Mouse (Mus musculus): ENCODE measurements around the gene Pir.

Pir gene

DNA sequence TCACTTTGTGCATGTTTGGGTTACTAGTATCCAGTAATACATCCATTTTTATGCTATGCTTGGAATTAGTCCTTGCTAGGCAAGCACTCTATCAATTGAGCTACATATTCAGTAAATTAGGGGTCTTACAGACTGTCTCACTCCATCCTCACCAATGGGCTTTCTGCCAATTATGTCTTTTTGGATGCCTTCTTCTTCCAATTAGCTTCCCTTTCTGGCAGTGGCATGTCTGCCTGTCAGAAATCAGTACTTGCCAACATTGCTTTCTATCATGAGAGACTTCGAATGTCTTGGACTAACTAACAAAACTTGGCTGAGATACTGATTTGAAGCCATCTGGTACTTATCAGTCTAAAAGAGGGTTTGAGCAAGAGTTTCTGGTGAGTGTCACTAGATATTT is 44.7 kb downstream of the Pir start:
- H3K36me3 ChIP-seq (ENCODE audit: insufficient read depth, low read length): no peaks in the 10 kb centered on the region
- H3K4me1 ChIP-seq (replicated peaks; ENCODE audit: low read depth, low read length): no peaks in the 10 kb centered on the region
- TF ChIP-seq CTCF (conservative IDR thresholded peaks at IDR 0.05; ENCODE audit: low read length): no peak
- TF ChIP-seq POU5F1 (IDR thresholded peaks at IDR 0.05; ENCODE audit: borderline replicate concordance, low read length): no peak
- no peak for TF ChIP-seq NANOG (IDR thresholded peaks at IDR 0.05; ENCODE audit: borderline replicate concordance, low read length)
- no peaks in the 10 kb centered on the region for H3K27me3 ChIP-seq (ENCODE audit: insufficient read depth, low read length)
- no peaks in the 10 kb centered on the region for H3K9me3 ChIP-seq (ENCODE audit: low read length)
- H3K4me3 ChIP-seq (replicated peaks; ENCODE audit: low read length): no peak overlapping the region

DNA sequence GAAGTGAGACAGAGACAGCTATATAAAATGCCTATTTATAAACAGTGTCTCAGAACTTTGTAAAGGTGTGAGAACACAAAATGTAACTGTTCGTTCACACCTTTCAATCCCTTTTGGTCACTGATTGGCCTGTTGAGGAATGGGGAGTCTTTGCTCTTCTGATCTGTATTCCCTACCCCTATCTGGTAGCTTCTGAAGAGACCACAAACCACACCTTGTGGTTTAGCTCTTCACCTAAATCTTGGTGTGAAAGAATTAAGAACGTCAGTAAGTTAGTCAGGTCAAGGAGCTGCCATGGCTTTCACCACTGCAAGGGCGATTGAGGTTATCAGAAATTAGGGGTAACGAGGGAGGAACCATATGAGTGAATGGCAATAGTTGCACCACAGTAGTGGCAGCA is 49.4 kb downstream of the Pir start:
- no peaks in the 10 kb centered on the region for H3K36me3 ChIP-seq (ENCODE audit: insufficient read depth, low read length)
- TF ChIP-seq NANOG (IDR thresholded peaks at IDR 0.05; ENCODE audit: borderline replicate concordance, low read length): no peak
- no peak for TF ChIP-seq CTCF (conservative IDR thresholded peaks at IDR 0.05; ENCODE audit: low read length)
- no peak for TF ChIP-seq POU5F1 (IDR thresholded peaks at IDR 0.05; ENCODE audit: borderline replicate concordance, low read length)
- H3K9me3 ChIP-seq (ENCODE audit: low read length): no peaks in the 10 kb centered on the region
- no peaks in the 10 kb centered on the region for H3K4me1 ChIP-seq (replicated peaks; ENCODE audit: low read depth, low read length)
- no peaks in the 10 kb centered on the region for H3K27me3 ChIP-seq (ENCODE audit: insufficient read depth, low read length)
- H3K4me3 ChIP-seq (replicated peaks; ENCODE audit: low read length): no peak overlapping the region

DNA sequence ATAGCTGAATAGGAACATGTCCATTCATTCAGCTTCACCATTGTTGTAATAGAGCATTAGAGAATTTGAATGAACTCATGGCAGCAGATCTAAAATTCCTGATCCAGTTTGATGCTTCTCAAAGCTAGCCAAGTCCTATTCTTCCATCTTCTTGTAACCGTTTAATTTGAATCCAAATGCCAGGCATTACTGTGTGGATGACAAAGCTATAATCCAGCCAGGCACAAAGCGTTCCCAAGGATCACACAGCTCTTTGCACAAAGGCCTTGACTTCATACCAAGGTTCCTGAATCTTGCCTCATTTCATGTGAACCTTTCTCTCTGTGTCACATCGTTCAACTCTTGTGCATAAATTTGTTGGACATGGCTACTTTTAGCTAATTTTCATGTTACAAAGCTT is 50.9 kb downstream of the Pir start:
- H3K4me3 ChIP-seq (replicated peaks; ENCODE audit: low read length): no peak overlapping the region
- TF ChIP-seq CTCF (conservative IDR thresholded peaks at IDR 0.05; ENCODE audit: low read length): no peak
- TF ChIP-seq POU5F1 (IDR thresholded peaks at IDR 0.05; ENCODE audit: borderline replicate concordance, low read length): no peak
- TF ChIP-seq NANOG (IDR thresholded peaks at IDR 0.05; ENCODE audit: borderline replicate concordance, low read length): no peak

DNA sequence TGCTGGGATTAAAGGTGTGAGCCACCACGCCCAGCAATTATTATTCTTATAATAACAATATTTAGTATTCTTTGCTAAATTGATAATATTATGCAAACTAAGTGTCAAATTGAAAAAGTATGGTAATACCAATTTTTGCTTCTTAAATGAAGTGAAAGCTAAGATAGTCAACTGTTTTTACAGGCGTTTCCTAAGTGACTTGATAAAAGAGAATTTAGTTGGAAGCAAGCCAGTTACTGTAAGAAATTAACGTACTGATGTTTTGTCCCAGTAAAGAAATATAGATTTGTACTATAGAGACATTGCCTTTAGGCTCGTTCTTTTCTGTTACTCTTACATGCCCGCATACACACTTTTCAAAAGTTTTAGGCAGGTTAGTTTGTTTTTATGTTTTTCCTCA is 53.3 kb downstream of the Pir start:
- H3K4me3 ChIP-seq (replicated peaks; ENCODE audit: low read length): no peak overlapping the region
- H3K4me1 ChIP-seq (replicated peaks; ENCODE audit: low read depth, low read length): no peaks in the 10 kb centered on the region
- TF ChIP-seq CTCF (conservative IDR thresholded peaks at IDR 0.05; ENCODE audit: low read length) (no peak), POU5F1 (IDR thresholded peaks at IDR 0.05; ENCODE audit: borderline replicate concordance, low read length) (no peak), NANOG (IDR thresholded peaks at IDR 0.05; ENCODE audit: borderline replicate concordance, low read length) (no peak)
- H3K9me3 ChIP-seq (ENCODE audit: low read length): no peaks in the 10 kb centered on the region
- no peaks in the 10 kb centered on the region for H3K27me3 ChIP-seq (ENCODE audit: insufficient read depth, low read length)
- H3K36me3 ChIP-seq (ENCODE audit: insufficient read depth, low read length): no peaks in the 10 kb centered on the region

More for the DNA sequence above, 50.9 kb downstream of the Pir start:
- Histone ChIP-seq H3K36me3 (ENCODE audit: insufficient read depth, low read length) (no peaks in the 10 kb centered on the region), H3K4me1 (replicated peaks; ENCODE audit: low read depth, low read length) (no peaks in the 10 kb centered on the region), H3K27me3 (ENCODE audit: insufficient read depth, low read length) (no peaks in the 10 kb centered on the region), H3K9me3 (ENCODE audit: low read length) (no peaks in the 10 kb centered on the region)

DNA sequence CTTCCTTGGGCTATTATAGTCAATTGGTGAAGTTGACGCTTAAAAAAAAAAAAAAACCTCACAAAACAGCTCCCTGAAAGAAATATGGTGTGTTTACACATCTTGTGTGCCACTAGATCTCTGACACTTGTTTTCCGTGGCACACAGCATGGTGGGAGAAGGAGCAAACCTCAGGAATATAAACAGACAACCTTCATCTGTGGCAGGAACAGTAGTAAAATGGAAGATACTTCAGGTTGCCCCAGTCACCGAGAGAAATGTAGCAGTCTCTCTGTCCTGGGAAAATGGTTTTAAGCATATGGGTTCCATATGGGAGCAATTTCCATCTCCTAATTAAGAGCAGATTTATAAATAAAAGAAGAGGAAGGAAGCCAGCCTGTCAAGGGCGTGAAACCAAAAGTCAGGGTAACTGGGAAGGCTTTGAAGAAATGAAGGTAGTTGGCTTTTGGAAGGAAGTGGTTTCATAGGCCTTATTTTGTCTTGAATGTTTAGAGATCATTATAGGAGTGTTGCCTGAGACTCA is 54.3 kb downstream of the Pir start:
- H3K9me3 ChIP-seq (ENCODE audit: low read length): no peaks in the 10 kb centered on the region
- H3K4me1 ChIP-seq (replicated peaks; ENCODE audit: low read depth, low read length): no peaks in the 10 kb centered on the region
- TF ChIP-seq NANOG (IDR thresholded peaks at IDR 0.05; ENCODE audit: borderline replicate concordance, low read length) (no peak), CTCF (conservative IDR thresholded peaks at IDR 0.05; ENCODE audit: low read length) (no peak), POU5F1 (IDR thresholded peaks at IDR 0.05; ENCODE audit: borderline replicate concordance, low read length) (no peak)

DNA sequence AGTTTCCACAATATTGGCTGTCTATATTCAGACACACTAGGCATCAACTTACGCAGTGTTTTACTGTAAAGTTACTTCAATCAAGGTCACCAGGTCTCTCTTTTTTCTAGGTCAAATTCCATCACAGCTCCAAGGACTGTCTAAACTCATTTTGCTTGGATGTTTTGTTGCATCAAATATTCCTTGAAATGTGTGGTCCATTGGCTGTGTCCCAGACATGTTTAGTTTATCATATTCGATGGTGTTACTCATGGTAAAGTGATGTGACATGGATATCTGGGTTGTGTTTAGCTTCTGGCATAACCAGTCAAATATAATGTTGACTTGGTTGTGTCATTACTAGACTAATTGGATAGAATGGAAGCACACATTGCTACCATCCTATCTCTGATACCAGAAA is 61.2 kb downstream of the Pir start:
- Histone ChIP-seq H3K4me3 (replicated peaks; ENCODE audit: low read length) (no peak overlapping the region), H3K36me3 (ENCODE audit: insufficient read depth, low read length) (0 out of 2 replicates have a peak, but pooled peaks cover 9% of the 10 kb centered on the region), H3K27me3 (ENCODE audit: insufficient read depth, low read length) (no peaks in the 10 kb centered on the region), H3K9me3 (ENCODE audit: low read length) (no peaks in the 10 kb centered on the region), H3K4me1 (replicated peaks; ENCODE audit: low read depth, low read length) (no peaks in the 10 kb centered on the region)
- TF ChIP-seq CTCF (conservative IDR thresholded peaks at IDR 0.05; ENCODE audit: low read length): no peak
- TF ChIP-seq POU5F1 (IDR thresholded peaks at IDR 0.05; ENCODE audit: borderline replicate concordance, low read length): no peak
- TF ChIP-seq NANOG (IDR thresholded peaks at IDR 0.05; ENCODE audit: borderline replicate concordance, low read length): no peak

More for the DNA sequence above, 54.3 kb downstream of the Pir start:
- Histone ChIP-seq H3K27me3 (ENCODE audit: insufficient read depth, low read length) (no peaks in the 10 kb centered on the region), H3K36me3 (ENCODE audit: insufficient read depth, low read length) (no peaks in the 10 kb centered on the region), H3K4me3 (replicated peaks; ENCODE audit: low read length) (no peak overlapping the region)

DNA sequence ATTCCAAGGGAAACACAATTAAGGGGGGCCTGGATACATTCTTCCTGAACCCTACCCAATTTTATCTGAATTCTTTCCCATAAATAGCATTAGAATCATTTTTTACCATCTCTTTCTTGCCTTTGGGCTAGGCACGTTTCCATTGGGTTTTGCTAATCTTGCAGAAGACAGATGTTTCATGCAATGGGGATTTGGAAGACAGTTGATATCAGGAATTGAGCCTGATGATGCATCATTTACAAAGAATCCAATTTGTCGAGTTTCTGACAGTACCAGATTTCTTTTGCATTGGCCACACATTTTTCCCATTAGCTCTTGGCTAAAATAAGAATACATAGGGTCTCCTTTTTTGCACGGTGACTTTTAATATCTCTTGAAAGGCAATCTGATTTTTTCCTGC is 61.6 kb downstream of the Pir start:
- Histone ChIP-seq H3K4me1 (replicated peaks; ENCODE audit: low read depth, low read length) (no peaks in the 10 kb centered on the region), H3K27me3 (ENCODE audit: insufficient read depth, low read length) (no peaks in the 10 kb centered on the region), H3K4me3 (replicated peaks; ENCODE audit: low read length) (no peak overlapping the region), H3K9me3 (ENCODE audit: low read length) (no peaks in the 10 kb centered on the region), H3K36me3 (ENCODE audit: insufficient read depth, low read length) (0 out of 2 replicates have a peak, but pooled peaks cover 9% of the 10 kb centered on the region)
- TF ChIP-seq POU5F1 (IDR thresholded peaks at IDR 0.05; ENCODE audit: borderline replicate concordance, low read length): no peak
- no peak for TF ChIP-seq CTCF (conservative IDR thresholded peaks at IDR 0.05; ENCODE audit: low read length)
- no peak for TF ChIP-seq NANOG (IDR thresholded peaks at IDR 0.05; ENCODE audit: borderline replicate concordance, low read length)

DNA sequence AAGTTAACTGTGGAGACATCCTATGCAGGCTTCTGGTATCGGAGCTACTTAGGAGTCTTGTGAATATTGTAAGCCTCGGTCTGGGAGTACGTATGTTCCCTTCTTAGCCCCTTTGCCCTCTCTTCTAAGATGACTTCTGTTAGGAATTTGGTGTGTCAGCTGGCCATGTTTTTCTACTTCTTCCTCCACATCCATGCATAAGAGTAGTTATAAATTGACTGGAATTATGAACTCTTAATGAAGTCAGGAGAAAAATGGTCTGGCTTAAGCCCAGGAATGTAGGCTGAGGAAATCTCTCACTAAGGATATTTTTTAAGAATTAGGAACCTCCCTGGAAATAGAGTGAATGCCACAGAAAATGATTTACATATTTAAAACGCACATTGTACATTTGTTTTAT is 69.4 kb downstream of the Pir start:
- H3K9me3 ChIP-seq (ENCODE audit: low read length): no peaks in the 10 kb centered on the region
- TF ChIP-seq POU5F1 (IDR thresholded peaks at IDR 0.05; ENCODE audit: borderline replicate concordance, low read length) (no peak), CTCF (conservative IDR thresholded peaks at IDR 0.05; ENCODE audit: low read length) (no peak), NANOG (IDR thresholded peaks at IDR 0.05; ENCODE audit: borderline replicate concordance, low read length) (no peak)
- no peaks in the 10 kb centered on the region for H3K27me3 ChIP-seq (ENCODE audit: insufficient read depth, low read length)
- no peak overlapping the region for H3K4me3 ChIP-seq (replicated peaks; ENCODE audit: low read length)
- no peaks in the 10 kb centered on the region for H3K4me1 ChIP-seq (replicated peaks; ENCODE audit: low read depth, low read length)
- no peaks in the 10 kb centered on the region; the same call in 1 of the 2 replicates for H3K36me3 ChIP-seq (ENCODE audit: insufficient read depth, low read length)

DNA sequence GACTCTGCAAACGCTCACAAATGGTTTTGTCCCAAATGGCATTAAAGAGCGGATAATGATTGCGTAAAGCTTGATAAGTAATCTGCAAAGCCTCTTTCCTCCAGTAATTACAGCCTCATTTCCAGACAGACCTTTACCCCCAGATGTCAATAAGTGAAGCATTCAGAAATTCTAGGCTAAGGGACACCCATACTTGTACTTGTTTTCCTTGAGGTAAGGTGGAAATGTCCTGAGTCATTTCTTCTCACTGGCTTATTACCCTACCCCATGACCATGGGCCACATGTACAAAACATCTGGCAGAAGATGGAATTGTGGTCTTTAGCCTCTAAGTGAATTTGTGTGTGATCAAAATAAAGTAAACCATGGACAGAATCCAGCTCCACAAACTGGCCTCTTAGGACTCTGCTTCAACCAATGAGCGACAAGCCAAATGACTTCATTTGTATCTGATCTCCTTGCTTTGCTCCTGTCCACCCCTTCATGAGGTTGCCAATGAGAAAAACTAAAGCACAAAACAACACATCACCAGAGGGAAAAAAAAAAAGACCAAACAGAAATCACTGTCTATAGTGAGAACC is 76.3 kb downstream of the Pir start:
- Histone ChIP-seq H3K4me1 (replicated peaks; ENCODE audit: low read depth, low read length) (no peaks in the 10 kb centered on the region), H3K27me3 (ENCODE audit: insufficient read depth, low read length) (no peaks in the 10 kb centered on the region), H3K4me3 (replicated peaks; ENCODE audit: low read length) (no peak overlapping the region), H3K9me3 (ENCODE audit: low read length) (no peaks in the 10 kb centered on the region), H3K36me3 (ENCODE audit: insufficient read depth, low read length) (no peaks in the 10 kb centered on the region; the same call in 1 of the 2 replicates)
- TF ChIP-seq NANOG (IDR thresholded peaks at IDR 0.05; ENCODE audit: borderline replicate concordance, low read length) (no peak), POU5F1 (IDR thresholded peaks at IDR 0.05; ENCODE audit: borderline replicate concordance, low read length) (no peak), CTCF (conservative IDR thresholded peaks at IDR 0.05; ENCODE audit: low read length) (no peak)
